Mouse (Mus musculus) lung, embryonic 15.5 days (tissue): Measurements from ENCODE around the gene Glb1l2. TPM values are rescaled to one million over a fixed set of nuclear protein-coding genes. Genes with fewer than 3 reads are reported as not detected.

Source experiments
- ATAC-seq: fragments of 200-750 bp; cut with Nextera tagmentation; 2 replicates; pipeline ENCODE4 v1.8.0; 2017; ENCODE audit warnings: moderate number of reproducible peaks, borderline replicate concordance; ENCODE audit not compliant: low FRiP score, low TSS enrichment; ENCODE audit errors: extremely low read depth
- H3K27ac ChIP-seq: fragments of 300-500 bp; sonication (generic); 2 replicates; pipeline ENCODE4 v1.5.1; 2015; ENCODE audit warnings: moderate library complexity, mild to moderate bottlenecking, inconsistent platforms
- H3K27me3 ChIP-seq: fragments of 300-500 bp; sonication (generic); 2 replicates; pipeline ENCODE4 v1.6.1; 2015; ENCODE audit warnings: inconsistent platforms
- H3K36me3 ChIP-seq: fragments of 300-500 bp; sonication (generic); 2 replicates; pipeline ENCODE4 v1.6.1; 2015; ENCODE audit warnings: inconsistent platforms
- H3K4me1 ChIP-seq: fragments of 300-500 bp; sonication (generic); 2 replicates; pipeline ENCODE4 v1.6.1; 2015; ENCODE audit warnings: inconsistent platforms
- H3K4me2 ChIP-seq: fragments of 300-500 bp; sonication (generic); 2 replicates; pipeline ENCODE4 v1.6.1; 2015; ENCODE audit warnings: inconsistent platforms, mild to moderate bottlenecking, moderate library complexity
- H3K4me3 ChIP-seq: fragments of 300-500 bp; sonication (generic); 2 replicates; pipeline ENCODE4 v1.5.1; 2015; ENCODE audit warnings: mild to moderate bottlenecking, inconsistent platforms
- H3K9ac ChIP-seq: fragments of 300-500 bp; sonication (generic); 2 replicates; pipeline ENCODE4 v1.6.1; 2015; ENCODE audit warnings: inconsistent platforms
- H3K9me3 ChIP-seq: fragments of 300-500 bp; sonication (generic); 2 replicates; pipeline ENCODE4 v1.6.1; 2016; ENCODE audit warnings: inconsistent platforms
- WGBS: fragments of 180-500 bp; shearing (Covaris S2); methylation state at CpG from one replicate; pipeline ENCODE4 v1.1.7; 2015; 5-methylcytosine and 5-hydroxymethylcytosine counted together
- polyA plus RNA-seq: library from polyadenylated mRNA; unstranded; fragments of >200 nt; fragmentation: Nextera tagmentation; extraction: Ambion mirVana; gene quantifications from 2 replicates; pipeline ENCODE4 v1.2.1, GENCODE M21; 2015

Gene Glb1l2
- 7.7 and 8.1 TPM in 2 replicates for polyA plus RNA-seq

DNA sequence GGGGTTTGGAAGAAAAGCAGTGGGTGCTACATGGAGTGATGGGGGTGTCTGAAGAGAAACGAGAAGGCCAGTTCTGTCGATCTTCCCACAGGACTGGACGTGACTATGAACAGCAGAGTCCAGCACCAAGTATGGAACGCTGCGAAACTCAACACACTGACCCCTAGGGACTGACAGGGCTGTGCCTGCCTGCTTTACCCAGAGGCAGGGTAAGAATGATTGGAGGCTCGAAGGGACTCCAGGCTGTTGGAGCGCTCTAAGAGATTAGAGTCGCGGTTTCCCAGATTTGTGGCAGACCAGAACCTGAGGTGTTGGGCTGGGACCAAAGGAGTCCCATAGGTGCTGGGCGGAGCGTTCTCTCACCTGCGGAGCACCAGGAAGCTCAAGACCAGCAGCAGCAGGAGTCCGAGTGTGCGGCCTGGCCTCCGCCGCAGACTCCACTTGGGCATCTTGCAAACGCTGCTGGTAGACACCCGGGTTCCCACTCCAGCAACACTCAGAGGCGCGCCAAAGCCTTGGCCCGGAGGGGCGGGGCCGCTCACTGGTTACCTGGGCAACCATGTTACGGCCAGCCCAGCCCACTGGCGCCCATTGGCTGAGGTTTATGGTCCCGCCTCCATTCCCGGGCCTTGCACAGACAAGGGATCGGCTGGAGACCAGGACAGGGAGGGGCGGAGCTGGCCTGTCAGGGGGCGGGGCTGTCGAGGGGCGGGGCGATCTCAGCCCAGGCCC lies at the start of gene Glb1l2:
TSS of gene Glb1l2 (minus strand) at position 534 of the 732 bp plus-strand sequence.
- H3K4me2 ChIP-seq: peak within 1 kb of the TSS; percentile 92
- H3K27me3 ChIP-seq: no peaks in the 10 kb centered on the region
- H3K4me3 ChIP-seq: peak within 1 kb of the TSS; percentile 56
- peak within 1 kb of the TSS; percentile 86 for H3K27ac ChIP-seq
- no peaks in the 10 kb centered on the region for H3K36me3 ChIP-seq
- ATAC-seq: peak; percentile 100
- peak within 1 kb of the TSS; percentile 54 for H3K9ac ChIP-seq
- H3K9me3 ChIP-seq: no peaks in the 10 kb centered on the region
- 1% methylated on average over 33 of the region's 33 CpGs for WGBS
- H3K4me1 ChIP-seq: peaks cover 5% of the 10 kb centered on the region

DNA sequence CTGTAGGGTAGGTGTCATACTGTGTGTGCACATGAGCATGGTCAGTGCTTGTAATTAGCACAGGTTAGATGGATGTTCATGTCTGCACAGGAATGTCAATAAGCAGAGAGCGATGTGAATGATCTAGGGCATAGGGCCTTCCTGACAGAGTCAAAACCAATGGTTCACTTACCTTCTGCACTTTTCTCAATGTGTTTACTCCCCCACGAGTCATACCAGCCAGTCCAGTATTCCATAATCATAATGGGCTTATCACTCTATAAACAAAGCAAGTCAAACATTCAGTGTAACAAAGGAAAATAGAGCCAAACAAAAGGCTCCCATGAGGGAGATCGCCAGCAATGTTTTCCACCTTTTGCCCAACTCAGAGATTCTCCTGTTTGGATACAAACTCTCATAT lies 24.8 kb upstream of the Glb1l2 start:
- no peak overlapping the region for H3K4me2 ChIP-seq
- H3K4me1 ChIP-seq: no peaks in the 10 kb centered on the region
- H3K9me3 ChIP-seq: no peaks in the 10 kb centered on the region
- ATAC-seq: no peak
- H3K4me3 ChIP-seq: no peak overlapping the region
- H3K36me3 ChIP-seq: no peaks in the 10 kb centered on the region
- WGBS: 45% methylated on average over 3 of the region's 3 CpGs
- H3K27me3 ChIP-seq: no peaks in the 10 kb centered on the region
- H3K27ac ChIP-seq: no peak overlapping the region
- no peak overlapping the region for H3K9ac ChIP-seq

DNA sequence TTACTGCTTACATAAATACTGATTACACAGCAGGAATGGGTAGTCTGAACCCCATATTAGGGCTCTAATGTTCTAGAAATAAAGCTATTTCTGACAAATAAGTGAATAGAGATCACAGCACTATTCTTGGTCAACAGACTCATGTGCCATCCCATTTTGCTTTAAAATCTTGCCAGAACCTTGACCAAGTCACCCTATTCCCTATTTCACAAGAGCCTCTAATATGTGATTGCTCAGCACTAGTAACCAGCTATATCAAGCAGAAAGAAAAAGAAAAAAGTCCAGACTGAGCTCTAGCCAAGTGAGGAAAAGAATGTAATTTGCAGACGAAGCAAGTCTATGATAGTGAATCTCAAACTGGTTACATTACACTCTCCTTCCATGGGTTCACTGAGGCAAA lies 13.7 kb upstream of the Glb1l2 start:
- no peak overlapping the region for H3K4me3 ChIP-seq
- 40% methylated on average over 1 of the region's 1 CpGs for WGBS
- H3K9me3 ChIP-seq: no peaks in the 10 kb centered on the region
- H3K4me1 ChIP-seq: no peaks in the 10 kb centered on the region
- H3K27ac ChIP-seq: no peak overlapping the region
- no peaks in the 10 kb centered on the region for H3K36me3 ChIP-seq
- no peaks in the 10 kb centered on the region for H3K27me3 ChIP-seq
- H3K4me2 ChIP-seq: no peak overlapping the region
- peak; percentile 39; the same call in 1 of the 2 replicates for ATAC-seq
- H3K9ac ChIP-seq: no peak overlapping the region

DNA sequence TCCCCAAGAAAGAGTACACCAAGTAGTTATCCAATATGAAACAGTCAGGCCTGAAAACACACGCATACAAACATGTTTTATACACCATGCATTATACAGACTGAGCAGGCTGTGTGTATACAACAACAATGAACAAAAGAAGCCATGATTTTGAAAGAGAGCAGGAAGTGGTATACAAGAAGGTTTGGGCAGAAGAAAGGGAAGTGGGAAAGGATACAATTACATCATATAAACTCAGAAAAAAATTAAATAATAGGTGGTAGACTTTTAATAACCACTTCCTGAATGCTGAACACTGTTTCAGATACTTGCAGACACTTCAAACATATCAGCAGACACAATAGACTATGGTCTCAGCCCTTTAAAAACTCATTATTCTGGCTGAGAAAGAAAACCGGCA lies 2.5 kb upstream of the Glb1l2 start:
- Histone ChIP-seq H3K4me2 (no peak overlapping the region), H3K27ac (no peak overlapping the region; the same call in 1 of the 2 replicates), H3K9ac (no peak overlapping the region), H3K36me3 (no peaks in the 10 kb centered on the region), H3K9me3 (no peaks in the 10 kb centered on the region), H3K4me1 (peaks cover 5% of the 10 kb centered on the region), H3K4me3 (no peak overlapping the region), H3K27me3 (no peaks in the 10 kb centered on the region)
- WGBS: 52% methylated on average over 2 of the region's 2 CpGs
- no peak for ATAC-seq

DNA sequence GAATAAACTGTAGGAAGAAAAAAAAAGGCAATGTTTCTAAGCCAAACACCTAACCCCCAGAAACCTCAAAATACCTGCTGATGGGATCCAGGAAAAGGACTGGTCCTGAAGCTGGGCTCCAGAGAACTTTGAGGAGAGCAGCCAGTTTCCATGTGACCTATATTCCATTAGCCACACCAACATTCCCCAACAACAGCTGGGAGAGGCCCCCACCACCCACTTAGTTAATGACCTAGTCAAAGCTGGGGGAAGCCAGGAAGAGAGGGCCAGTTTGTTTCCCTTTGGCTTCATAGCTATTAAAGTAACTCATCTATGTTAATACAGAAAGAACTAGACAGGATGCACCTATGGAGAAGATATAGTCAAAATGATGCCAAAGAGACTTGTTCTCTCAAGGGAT lies 1.9 kb downstream of the Glb1l2 start:
- Histone ChIP-seq H3K4me2 (no peak overlapping the region), H3K36me3 (no peaks in the 10 kb centered on the region), H3K27me3 (no peaks in the 10 kb centered on the region), H3K9me3 (no peaks in the 10 kb centered on the region), H3K27ac (no peak overlapping the region), H3K4me1 (peaks cover 5% of the 10 kb centered on the region), H3K9ac (no peak overlapping the region), H3K4me3 (no peak overlapping the region)
- ATAC-seq: no peak

DNA sequence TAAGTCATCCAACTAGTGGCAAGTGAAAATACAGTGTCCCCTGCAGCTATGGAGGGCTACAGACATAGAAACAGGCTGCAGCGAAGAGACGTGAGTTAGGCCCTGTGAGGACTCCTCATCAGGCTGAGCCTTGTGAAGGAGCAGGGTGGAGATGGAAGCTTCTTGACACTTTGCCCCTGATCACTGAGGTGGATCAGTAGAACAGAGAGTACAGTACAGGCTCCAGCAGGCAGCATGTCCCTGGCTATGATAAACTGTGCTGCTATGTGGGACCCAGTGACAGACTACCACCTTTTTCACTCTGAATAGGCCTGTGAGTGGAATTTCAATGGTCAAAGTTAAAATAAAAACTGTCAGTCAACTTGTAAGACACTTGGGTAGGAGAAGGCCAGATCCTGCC lies 5.9 kb downstream of the Glb1l2 start:
- no peaks in the 10 kb centered on the region for H3K9me3 ChIP-seq
- no peaks in the 10 kb centered on the region; the same call in 1 of the 2 replicates for H3K4me1 ChIP-seq
- H3K9ac ChIP-seq: no peak overlapping the region
- no peak for ATAC-seq
- no peak overlapping the region for H3K4me3 ChIP-seq
- H3K27me3 ChIP-seq: no peaks in the 10 kb centered on the region
- H3K27ac ChIP-seq: no peak overlapping the region
- H3K36me3 ChIP-seq: no peaks in the 10 kb centered on the region
- 88% methylated on average over 2 of the region's 2 CpGs for WGBS
- no peak overlapping the region for H3K4me2 ChIP-seq

DNA sequence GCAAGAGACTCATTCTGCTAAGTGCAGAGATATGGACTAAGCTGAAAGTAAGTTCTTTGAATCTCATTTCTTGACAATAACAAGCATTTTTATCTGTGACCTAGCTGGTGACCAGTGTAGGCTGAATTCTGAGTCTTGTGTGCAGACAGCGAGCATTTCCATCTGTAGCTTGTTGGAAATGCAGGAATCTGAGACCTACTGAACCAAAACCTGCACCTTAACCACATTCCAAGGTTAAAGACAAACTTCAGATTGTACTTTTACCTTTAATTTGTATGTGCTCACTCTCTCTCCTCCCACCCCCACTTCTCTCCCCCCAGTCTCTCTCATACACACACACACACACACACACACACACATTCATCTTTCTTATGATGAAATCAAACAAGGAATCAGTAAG lies 7.5 kb downstream of the Glb1l2 start:
- Histone ChIP-seq H3K9ac (no peak overlapping the region), H3K4me3 (no peak overlapping the region), H3K36me3 (no peaks in the 10 kb centered on the region), H3K4me1 (no peaks in the 10 kb centered on the region), H3K4me2 (no peak overlapping the region), H3K9me3 (no peaks in the 10 kb centered on the region), H3K27me3 (no peaks in the 10 kb centered on the region), H3K27ac (no peak overlapping the region)
- whole genome bisulfite sequencing: 60% methylated on average over 1 of the region's 1 CpGs
- ATAC-seq: no peak

DNA sequence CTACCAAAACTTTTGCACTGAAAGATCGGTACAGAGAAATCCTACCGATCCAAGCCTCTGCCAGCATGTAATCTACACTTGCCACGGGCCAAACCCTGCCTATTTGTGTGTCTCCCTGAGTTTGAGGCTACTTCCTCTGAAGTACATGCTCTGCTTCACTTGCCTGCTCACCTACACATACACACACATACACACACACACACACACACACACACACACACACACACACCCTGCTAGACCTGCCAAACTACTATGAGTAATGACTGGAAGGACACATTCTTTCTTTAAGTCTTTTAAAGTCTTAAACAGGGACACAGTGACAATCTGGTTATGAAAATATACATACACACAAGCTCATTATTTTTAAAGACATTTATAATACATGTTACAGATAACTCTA lies 8.1 kb downstream of the Glb1l2 start:
- no peaks in the 10 kb centered on the region for H3K4me1 ChIP-seq

DNA sequence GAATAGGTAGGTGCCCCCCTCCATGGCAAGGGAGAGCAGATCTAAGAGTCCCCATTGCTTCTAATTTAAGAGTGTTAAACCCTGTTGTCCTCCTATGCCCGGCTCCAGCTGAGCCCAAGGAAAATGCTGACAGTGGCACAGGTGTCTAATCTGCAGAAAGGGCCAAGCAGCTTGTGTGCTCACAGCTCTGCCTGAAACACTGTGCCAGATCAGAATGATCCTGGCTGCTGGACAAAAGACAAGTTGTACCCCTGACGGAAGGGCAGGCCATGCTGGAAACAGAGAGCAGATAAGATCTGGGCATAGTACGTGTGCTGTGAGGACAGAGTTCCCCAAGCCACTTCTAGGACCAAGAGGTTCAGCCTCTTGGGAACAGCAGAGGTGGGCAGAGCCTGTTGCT lies 13.4 kb downstream of the Glb1l2 start:
- H3K4me1 ChIP-seq: no peaks in the 10 kb centered on the region
- H3K36me3 ChIP-seq: no peaks in the 10 kb centered on the region
- no peak for ATAC-seq
- no peak overlapping the region for H3K4me3 ChIP-seq
- no peaks in the 10 kb centered on the region for H3K9me3 ChIP-seq
- H3K27me3 ChIP-seq: no peaks in the 10 kb centered on the region
- 69% methylated on average over 3 of the region's 3 CpGs for WGBS
- H3K9ac ChIP-seq: no peak overlapping the region
- no peak overlapping the region for H3K4me2 ChIP-seq
- H3K27ac ChIP-seq: no peak overlapping the region

More for the DNA sequence above, 8.1 kb downstream of the Glb1l2 start:
- H3K4me3 ChIP-seq: no peak overlapping the region
- no peaks in the 10 kb centered on the region for H3K36me3 ChIP-seq
- no peak overlapping the region for H3K4me2 ChIP-seq
- ATAC-seq: no peak
- 88% methylated on average over 3 of the region's 3 CpGs for WGBS
- H3K9ac ChIP-seq: no peak overlapping the region
- H3K9me3 ChIP-seq: no peaks in the 10 kb centered on the region
- no peaks in the 10 kb centered on the region for H3K27me3 ChIP-seq
- no peak overlapping the region for H3K27ac ChIP-seq

DNA sequence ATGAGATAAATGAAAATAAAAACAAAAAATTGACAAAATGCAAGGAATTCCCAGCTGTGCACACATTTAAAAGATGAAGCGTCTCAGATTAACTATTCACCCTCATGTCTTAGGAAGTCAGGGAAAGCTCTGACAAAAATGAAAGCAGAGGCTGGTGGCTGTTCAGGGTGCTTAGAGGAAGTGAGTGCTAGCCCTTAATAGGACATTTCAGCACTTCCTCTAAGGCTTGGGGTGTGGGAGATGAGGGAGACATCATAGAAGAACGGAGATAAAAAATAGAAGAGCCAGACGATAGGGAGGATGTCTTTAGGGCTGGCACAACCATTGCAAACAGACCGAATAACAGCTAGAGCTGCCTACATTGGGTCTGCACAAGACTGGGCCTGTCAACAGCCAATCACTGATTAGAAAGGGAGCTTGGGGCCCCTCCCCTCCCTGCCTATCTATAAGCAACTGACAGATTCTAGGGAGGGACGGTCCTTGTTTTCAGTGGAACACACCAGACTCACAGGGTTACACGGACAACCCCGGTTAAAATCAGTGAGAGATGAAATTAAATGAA lies 22.8 kb downstream of the Glb1l2 start:
- H3K36me3 ChIP-seq: no peaks in the 10 kb centered on the region
- H3K9ac ChIP-seq: no peak overlapping the region
- 47% methylated on average over 7 of the region's 7 CpGs for WGBS
- no peaks in the 10 kb centered on the region for H3K27me3 ChIP-seq
- no peak overlapping the region for H3K4me2 ChIP-seq
- no peak for ATAC-seq
- no peaks in the 10 kb centered on the region for H3K9me3 ChIP-seq
- H3K27ac ChIP-seq: no peak overlapping the region
- H3K4me3 ChIP-seq: no peak overlapping the region
- H3K4me1 ChIP-seq: no peaks in the 10 kb centered on the region

DNA sequence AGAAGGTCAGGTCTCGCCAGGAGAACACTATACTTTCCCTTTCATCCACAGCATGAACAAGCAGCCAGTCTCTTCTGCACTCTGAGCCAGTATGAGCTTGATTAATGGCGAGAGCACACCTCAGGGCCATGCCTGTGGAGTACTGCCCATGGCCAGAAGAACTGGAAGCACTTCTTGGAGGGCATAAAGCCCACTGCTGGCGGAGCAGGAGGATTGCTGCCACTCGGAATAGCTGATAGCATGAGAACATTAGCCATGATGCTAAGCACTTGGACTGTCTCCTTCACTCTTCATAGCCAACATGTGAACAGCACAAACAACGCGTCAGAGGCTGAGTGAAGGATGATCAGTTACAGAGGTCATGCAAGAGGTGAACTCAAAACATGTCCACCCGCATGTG lies 27.8 kb downstream of the Glb1l2 start:
- no peak overlapping the region for H3K27ac ChIP-seq
- no peak overlapping the region for H3K4me2 ChIP-seq
- no peaks in the 10 kb centered on the region for H3K36me3 ChIP-seq
- no peaks in the 10 kb centered on the region for H3K4me1 ChIP-seq
- WGBS: 66% methylated on average over 7 of the region's 7 CpGs
- H3K27me3 ChIP-seq: no peaks in the 10 kb centered on the region
- H3K9ac ChIP-seq: no peak overlapping the region
- ATAC-seq: no peak
- H3K4me3 ChIP-seq: no peak overlapping the region
- H3K9me3 ChIP-seq: no peaks in the 10 kb centered on the region

DNA sequence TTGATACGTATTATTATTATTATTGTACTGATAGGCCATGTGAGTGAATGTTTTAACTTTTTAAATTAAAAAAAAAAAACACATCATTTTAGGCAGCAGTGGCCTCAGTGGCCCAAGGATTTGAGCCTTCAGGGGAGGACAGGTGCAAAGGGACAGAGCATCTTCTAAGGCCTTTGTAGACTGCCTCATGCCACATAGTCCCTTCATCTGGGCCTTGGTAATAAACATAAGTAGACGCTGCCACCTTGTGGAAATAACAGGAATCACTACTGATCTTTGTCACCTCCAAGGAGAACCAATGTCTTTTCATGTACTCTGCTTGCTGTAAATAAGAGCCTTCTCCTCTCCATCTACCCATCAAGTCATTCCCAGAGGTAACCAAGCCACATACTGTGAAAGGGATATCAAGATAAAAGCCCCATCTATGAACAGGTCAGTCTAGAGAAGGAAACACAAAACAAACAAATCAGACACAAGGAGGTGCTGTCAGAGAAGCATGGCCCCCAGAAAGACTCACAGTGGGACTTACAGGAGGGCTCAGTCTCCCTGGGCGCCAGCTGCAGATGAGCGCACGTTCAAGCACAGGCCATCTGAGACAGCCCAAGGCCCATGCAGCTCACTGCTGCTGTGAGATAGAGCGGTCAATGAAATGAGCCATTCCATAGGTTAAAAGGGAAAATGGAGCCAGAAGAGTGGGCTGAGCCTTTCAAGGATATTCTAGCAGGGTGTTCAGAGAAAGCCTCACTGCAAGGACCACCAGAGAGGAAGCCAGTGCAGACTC lies 30.0 kb downstream of the Glb1l2 start:
- Histone ChIP-seq H3K9me3 (no peaks in the 10 kb centered on the region), H3K27ac (no peak overlapping the region), H3K27me3 (no peaks in the 10 kb centered on the region), H3K4me1 (no peaks in the 10 kb centered on the region), H3K4me3 (no peak overlapping the region), H3K9ac (no peak overlapping the region), H3K4me2 (no peak overlapping the region), H3K36me3 (no peaks in the 10 kb centered on the region)
- WGBS: 58% methylated on average over 6 of the region's 6 CpGs
- no peak; the same call in 1 of the 2 replicates for ATAC-seq
